Mouse (Mus musculus): Measurements from ENCODE around the gene Nr3c2.

GRCm38 (mm10) chr8:77256450-77257084 is 357.3 kb downstream of the Nr3c2 start:
- no peak for TF ChIP-seq GATA1 (IDR thresholded peaks at IDR 0.05; ENCODE audit: low read length)
- TF ChIP-seq TAL1 (IDR thresholded peaks at IDR 0.05; ENCODE audit: low read length) = no peak

Data from erythroblast, embryonic 14.5 days (primary cell).